Mouse (Mus musculus) T-helper 2 cell (primary cell): ENCODE data around the gene Ugt1a6a.

ENCODE experiments used
- in situ Hi-C: fragments of 300-600 bp; cut with MboI, MseI; formaldehyde crosslinking; loops from one replicate; pipeline ENCODE4 v1.15.1; 2025; ENCODE audit warnings: high pct_unique_total_duplicates

The Ugt1a6a gene

GRCm38 (mm10) chr1:88264869-88265240, 130.2 kb downstream of the Ugt1a6a start:
- in situ Hi-C loops = loop anchor here (10.0 kb wide), 1 partner anchor 710 kb away; no protein-coding TSS in a partner anchor

GRCm38 (mm10) chr1:88266123-88266522, 131.5 kb downstream of the Ugt1a6a start:
- in situ Hi-C loops = loop anchor here (10.0 kb wide), 1 partner anchor 711 kb away; no protein-coding TSS in a partner anchor

GRCm38 (mm10) chr1:88267489-88267888, 132.9 kb downstream of the Ugt1a6a start:
- in situ Hi-C loops = loop anchor here (10.0 kb wide), 1 partner anchor 713 kb away; no protein-coding TSS in a partner anchor

GRCm38 (mm10) chr1:88268070-88268469, 133.5 kb downstream of the Ugt1a6a start:
- in situ Hi-C loops = loop anchor here (10.0 kb wide), 1 partner anchor 713 kb away; no protein-coding TSS in a partner anchor
